Mouse (Mus musculus) right cerebral cortex, postnatal 10 days (tissue): ENCODE results near the gene Platr17.
A peak's percentile ranks its signal among the peaks of the same experiment; 100 is the strongest.
"Not testable (repeated sequence)": the region's sequence is repeated elsewhere in the genome, so short reads cannot be mapped to it uniquely, and the experiment has no call there.

Source experiments
- DNase-seq, 2 experiments: peaks; one replicate each; pipeline ENCODE4 v3.0.0; 2021; ENCODE audit warnings: low spot score in 2 of 2

Gene Platr17

GRCm38 (mm10) chr17:33904835-33905234, at the start of gene Platr17:
TSS of gene Platr17 (plus strand) at chr17:33905135.
- not testable (repeated sequence) for DNase-seq

DNA sequence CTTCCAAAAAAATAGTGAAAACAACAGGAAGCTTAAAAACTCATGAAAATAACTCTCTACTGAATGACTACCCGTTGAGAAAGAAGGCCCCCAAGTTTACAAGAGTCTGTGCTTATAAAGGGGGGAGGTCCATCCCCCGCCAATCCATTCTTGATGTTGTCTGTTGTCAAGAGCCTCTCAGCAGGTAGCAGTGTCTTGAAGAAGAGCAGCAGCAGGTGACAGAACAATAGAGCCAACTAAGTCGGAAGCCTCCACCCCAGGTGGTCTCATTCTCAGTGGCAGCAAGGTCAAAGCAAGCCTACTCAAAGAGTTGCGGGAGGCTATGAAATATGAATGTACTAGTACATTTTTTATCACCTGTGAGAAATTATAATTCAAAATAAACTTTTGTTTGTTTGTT, 47.1 kb upstream of the Platr17 start:
- no peak for DNase-seq

GRCm38 (mm10) chr17:33865330-33866030, 39.5 kb upstream of the Platr17 start:
- DNase-seq, result peak; percentile 79 to 86

DNA sequence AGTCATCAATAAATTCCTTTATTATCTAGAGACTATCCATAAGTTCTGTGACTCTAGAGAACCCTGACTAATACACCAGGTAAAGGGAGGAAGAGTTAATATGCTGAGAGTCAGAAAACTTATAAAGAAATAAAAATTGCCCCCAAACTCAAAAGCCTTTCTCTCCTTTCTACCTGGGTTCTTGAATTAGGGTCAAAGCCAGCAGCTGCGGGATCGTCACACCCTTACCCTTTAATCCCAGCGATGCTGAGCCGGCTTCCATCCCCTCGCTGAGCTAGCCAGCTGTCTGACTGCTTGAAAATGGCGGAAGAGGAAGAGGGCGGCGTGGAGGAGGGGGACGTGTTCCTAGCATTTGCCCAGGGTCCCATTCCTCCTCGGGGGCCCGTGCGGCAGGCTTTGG, 31.4 kb upstream of the Platr17 start, which contains the start of gene Gm7029:
Gene Gm7029 (plus strand): TSS at position 301 of the 400 bp plus-strand sequence.
- not testable (repeated sequence) for DNase-seq

GRCm38 (mm10) chr17:33874411-33874810, 30.5 kb upstream of the Platr17 start:
- DNase-seq, result peak in 1 of 2 experiments; percentile 28

GRCm38 (mm10) chr17:33875797-33876196, 29.1 kb upstream of the Platr17 start:
- DNase-seq, result not testable (repeated sequence)

DNA sequence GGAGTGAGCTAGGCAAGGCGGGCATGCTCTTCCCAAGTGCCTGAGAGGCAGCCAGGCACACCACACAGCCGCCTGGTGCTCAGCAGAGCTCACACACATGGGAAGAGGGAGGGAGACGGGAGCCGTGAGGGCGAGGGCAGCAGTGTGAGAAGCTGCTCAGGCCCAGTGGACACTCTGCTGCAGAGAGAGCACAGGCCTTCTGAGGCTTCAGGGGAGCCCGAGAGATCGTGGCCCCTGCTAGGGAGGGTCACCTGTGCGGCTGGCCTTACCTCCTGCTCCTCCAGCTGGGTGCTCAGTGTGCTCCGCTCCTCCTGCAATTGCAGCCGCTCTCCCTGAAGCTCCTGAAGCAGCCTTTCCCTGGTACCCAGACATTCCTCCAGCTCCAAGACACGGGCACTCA, 20.6 kb upstream of the Platr17 start:
- not testable (repeated sequence) for DNase-seq

GRCm38 (mm10) chr17:33887802-33888201, 17.1 kb upstream of the Platr17 start:
- DNase-seq, result not testable (repeated sequence)

- not testable (repeated sequence) for DNase-seq
Measured at GRCm38 (mm10) chr17:33888230-33888629, 16.7 kb upstream of the Platr17 start.

DNA sequence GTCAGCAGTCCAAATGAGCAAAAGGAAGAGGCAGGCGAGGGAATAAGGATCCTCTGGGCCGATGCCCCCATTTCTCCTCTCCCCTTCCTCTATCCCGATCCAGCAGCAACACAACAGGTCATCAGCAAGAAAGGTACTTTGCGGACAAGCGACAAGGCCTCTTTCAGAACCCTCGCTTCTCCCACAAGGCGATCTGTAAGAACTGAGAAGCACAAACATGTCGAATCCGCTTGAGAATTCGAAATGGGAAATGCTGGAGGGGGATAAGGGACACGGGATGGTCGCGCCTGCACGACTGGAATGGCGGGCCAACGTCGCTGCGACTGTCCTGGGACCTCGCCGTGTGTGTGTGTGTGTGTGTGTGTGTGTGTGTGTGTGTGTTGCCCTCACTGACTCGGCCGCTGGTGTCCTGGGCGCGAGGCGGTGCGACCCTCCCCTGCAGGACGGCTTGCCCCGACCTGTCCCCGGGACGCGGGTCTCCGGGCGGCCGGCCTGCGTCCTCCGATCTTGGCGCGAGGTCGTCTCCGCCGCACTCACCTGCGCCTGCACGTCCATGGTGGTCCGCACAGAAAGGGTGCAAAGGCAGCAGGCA, 14.9 kb upstream of the Platr17 start:
- DNase-seq, result not testable (repeated sequence)

GRCm38 (mm10) chr17:33890533-33891059, 14.3 kb upstream of the Platr17 start, which contains the start of gene Kifc1:
TSS of gene Kifc1 (minus strand) at chr17:33890661.
- peak; percentile 100 for DNase-seq

DNA sequence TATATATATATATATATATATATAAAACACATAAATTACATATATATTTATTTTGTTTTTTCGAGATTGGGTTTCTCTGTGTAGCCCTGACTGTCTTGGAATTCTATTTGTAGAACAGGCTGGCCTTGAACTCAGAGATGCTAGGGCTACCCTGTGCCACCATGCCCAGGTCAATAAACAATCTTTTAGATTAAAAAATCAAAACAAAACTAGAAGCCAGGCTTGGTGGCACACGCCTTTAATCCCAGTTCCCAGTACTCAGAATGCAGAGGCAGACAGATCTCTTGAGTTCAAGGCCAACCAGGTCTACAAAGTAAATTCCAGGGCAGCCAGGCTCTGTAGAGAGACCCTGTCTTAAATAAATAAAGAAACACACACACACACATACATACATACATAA, 13.6 kb upstream of the Platr17 start:
- no peak for DNase-seq

DNA sequence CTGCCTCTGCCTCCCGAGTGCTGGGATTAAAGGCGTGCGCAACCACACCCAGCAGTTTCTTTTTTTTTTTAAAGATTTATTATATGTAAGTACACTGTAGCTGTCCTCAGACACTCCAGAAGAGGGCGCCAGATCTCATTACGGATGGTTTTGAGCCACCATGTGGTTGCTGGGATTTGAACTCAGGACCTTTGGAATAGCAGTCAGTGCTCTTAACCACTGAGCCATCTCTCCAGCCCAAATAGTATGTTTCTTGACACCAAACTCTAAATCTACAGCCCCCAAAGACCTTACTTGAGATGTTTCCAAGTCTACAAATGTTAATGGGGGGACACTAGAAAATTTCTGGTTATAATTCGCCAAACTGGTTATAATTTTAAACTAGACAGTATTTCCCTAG, 13.0 kb upstream of the Platr17 start:
- not testable (repeated sequence) for DNase-seq

DNA sequence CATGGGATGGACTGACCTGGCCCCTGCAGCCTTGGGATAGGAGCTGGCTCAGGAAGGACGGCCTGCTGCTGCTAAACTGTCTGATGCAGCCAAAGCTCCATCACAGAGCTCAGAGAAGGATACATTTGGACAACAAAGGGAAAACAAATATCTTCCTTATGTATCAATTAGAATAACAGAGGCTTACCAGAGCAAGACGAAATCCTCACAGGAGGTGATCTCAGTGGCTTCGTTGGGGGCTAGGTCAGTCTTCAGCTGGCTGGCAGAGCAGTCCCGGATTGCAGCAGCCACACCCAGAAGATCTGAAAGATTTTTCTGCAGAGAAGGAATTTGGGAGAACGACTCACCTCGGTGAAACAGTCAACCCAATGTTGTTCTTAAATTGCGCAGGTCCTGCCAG, 12.5 kb upstream of the Platr17 start:
- DNase-seq, result no peak

DNA sequence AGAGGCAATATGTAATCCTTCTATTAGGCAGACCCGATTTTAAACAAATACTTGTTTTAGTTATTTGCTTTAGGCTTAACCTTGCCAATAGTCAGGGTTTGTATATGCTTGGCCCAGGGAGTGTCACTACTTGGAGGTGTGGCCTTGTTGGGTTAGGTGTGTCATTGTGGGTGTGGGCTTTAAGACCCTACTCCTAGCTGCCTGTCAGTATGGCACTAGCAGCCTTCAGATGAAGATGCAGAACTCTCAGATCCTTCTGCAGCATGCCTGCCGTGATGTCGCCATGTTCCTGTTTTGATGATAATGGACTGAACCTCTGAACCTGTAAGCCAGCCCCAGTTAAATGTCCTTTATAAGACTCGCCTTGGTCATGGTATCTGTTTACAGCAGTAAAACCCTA, 11.9 kb upstream of the Platr17 start:
- DNase-seq, result not testable (repeated sequence)

DNA sequence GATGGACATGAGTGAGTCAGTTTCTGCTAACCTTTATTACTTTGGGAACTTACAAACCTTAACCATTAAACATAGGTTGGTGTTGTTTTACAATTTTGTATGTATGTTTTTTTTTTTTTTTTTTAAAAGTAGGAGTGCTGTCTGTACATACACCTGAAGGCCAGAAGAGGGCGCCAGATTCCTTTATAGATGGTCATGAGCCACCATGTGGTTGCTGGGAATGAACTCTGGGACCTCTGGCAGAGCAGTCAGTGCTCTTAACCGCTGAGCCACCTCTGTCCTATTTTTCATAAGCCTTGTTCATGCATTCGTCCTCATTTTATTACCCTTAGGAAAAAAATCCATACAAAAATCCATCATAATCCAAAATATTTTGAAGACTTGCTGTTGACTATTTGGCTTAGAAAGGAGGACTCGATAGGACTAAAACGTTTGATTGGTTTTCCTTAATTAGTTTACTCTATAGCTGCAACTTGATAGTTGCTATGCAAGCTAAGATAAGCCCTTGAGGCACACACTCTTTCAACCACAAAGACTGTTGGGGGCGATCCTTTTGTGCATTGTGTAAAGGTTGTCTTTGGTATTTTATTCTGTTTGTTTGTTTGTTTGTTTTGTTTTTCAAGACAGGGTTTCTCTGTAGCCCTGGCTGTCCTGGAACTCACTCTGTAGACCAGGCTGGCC, 7.7 kb upstream of the Platr17 start:
- DNase-seq, result no peak

GRCm38 (mm10) chr17:33898193-33898592, 6.7 kb upstream of the Platr17 start:
- not testable (repeated sequence) for DNase-seq

DNA sequence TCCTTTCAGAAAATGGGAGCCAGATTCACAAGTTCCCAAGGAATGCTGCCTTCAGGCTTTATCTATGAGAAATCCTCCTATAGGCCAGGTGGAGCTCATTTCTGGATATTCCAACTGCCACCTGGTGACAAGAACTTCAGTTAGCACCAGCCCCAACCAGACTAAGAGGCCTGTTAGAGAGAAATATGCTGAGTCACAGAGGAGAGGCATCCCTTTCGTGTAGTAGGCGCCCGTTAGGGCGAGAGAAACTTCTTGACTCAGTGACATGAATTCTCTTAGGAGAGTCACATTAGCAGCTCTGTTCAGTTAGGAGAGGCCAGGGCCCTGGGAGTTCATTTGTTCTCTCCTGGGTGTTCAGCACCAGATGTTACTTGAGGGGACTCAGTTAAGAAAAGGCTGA, 5.3 kb upstream of the Platr17 start:
- DNase-seq, result no peak

- DNase-seq, result no peak
Measured at GRCm38 (mm10) chr17:33900281-33900988, 4.5 kb upstream of the Platr17 start.

GRCm38 (mm10) chr17:33900989-33901314, 4.0 kb upstream of the Platr17 start:
- no peak for DNase-seq

GRCm38 (mm10) chr17:33901653-33902052, 3.3 kb upstream of the Platr17 start:
- no peak for DNase-seq

GRCm38 (mm10) chr17:33902079-33902478, 2.9 kb upstream of the Platr17 start:
- DNase-seq, result no peak
